Mouse (Mus musculus) stomach, embryonic 14.5 days (tissue): ENCODE results near the gene Elane. TPM values are rescaled to one million over a fixed set of nuclear protein-coding genes. Genes with fewer than 3 reads are reported as not detected.
A peak's percentile ranks its signal among the peaks of the same experiment; 100 is the strongest.

ENCODE experiments used
- ATAC-seq: fragments of 200-750 bp; cut with Nextera tagmentation; 2 replicates; pipeline ENCODE4 v1.8.0; 2017; ENCODE audit warnings: low read depth, moderate TSS enrichment; ENCODE audit not compliant: insufficient number of reproducible peaks, insufficient read depth, low FRiP score
- H3K27ac ChIP-seq: fragments of 300-500 bp; sonication (generic); 2 replicates; pipeline ENCODE4 v1.5.1; 2014; ENCODE audit warnings: mild to moderate bottlenecking, low read length, moderate library complexity, mixed read lengths
- H3K27me3 ChIP-seq: fragments of 300-500 bp; sonication (generic); 2 replicates; pipeline ENCODE4 v1.6.1; 2014; ENCODE audit warnings: low read length, control low read depth, mixed read lengths; ENCODE audit not compliant: control insufficient read depth, insufficient read depth
- H3K36me3 ChIP-seq: fragments of 300-500 bp; sonication (generic); 2 replicates; pipeline ENCODE4 v1.6.1; 2014; ENCODE audit warnings: mild to moderate bottlenecking, control low read depth, low read length, moderate library complexity, mixed read lengths; ENCODE audit not compliant: control insufficient read depth, insufficient read depth
- H3K4me1 ChIP-seq: fragments of 300-500 bp; sonication (generic); 2 replicates; pipeline ENCODE4 v1.6.1; 2014; ENCODE audit warnings: low read length, control low read depth, mixed read lengths; ENCODE audit not compliant: control insufficient read depth, insufficient read depth
- H3K4me2 ChIP-seq: fragments of 300-500 bp; sonication (generic); replicated peaks from 2 replicates; pipeline ENCODE4 v1.6.1; 2014; ENCODE audit warnings: low read depth, low read length, control low read depth
- H3K4me3 ChIP-seq: fragments of 300-500 bp; sonication (generic); 2 replicates; pipeline ENCODE4 v1.5.1; 2014; ENCODE audit warnings: low read depth, low read length, control low read depth
- H3K9ac ChIP-seq: fragments of 300-500 bp; sonication (generic); replicated peaks from 2 replicates; pipeline ENCODE4 v1.6.1; 2014; ENCODE audit warnings: low read depth, mild to moderate bottlenecking, control low read depth, low read length, moderate library complexity, mixed read lengths
- H3K9me3 ChIP-seq: fragments of 300-500 bp; sonication (generic); 2 replicates; pipeline ENCODE4 v1.6.1; 2016; ENCODE audit warnings: low read depth, low read length, control low read depth; ENCODE audit not compliant: control insufficient read depth
- whole genome bisulfite sequencing: fragments of 180-500 bp; shearing (Covaris S2); extraction: QIAGEN DNeasy Blood & Tissue Kit; methylation state at CpG from one replicate; pipeline ENCODE4 v1.1.7; 2014; 5-methylcytosine and 5-hydroxymethylcytosine counted together
- polyA plus RNA-seq: library from polyadenylated mRNA; unstranded; fragments of >200 nt; fragmentation: Nextera tagmentation; extraction: Ambion mirVana; gene quantifications from 2 replicates; pipeline ENCODE4 v1.2.1, GENCODE M21; 2014

Elane gene
- 0.88 and 3.3 TPM in 2 replicates for polyA plus RNA-seq

DNA sequence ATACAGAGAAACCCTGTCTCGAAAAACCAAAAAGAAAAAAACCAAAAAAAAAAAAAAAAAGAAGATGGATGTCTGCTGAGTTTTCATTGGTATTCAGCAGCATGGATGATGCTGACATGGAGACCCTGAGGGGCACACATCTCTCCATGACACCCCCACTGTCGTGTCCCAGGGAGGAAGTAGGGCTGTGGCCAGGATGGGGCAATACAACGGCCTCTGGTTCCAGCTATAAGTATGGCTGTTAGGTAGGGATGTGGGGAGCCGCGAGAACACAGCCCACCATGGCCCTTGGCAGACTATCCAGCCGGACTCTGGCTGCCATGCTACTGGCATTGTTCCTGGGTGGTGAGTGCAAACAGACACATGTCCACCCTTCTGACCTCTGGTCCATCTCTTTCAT, at the start of gene Elane:
Gene Elane, plus strand, starts transcription at position 194 of the 400 bp plus-strand sequence.
- Histone ChIP-seq H3K4me2 (no peak within 1 kb of the TSS), H3K27ac (no peak within 1 kb of the TSS), H3K9me3 (no peaks in the 10 kb centered on the region), H3K9ac (no peak within 1 kb of the TSS), H3K27me3 (no peaks in the 10 kb centered on the region), H3K36me3 (no peaks in the 10 kb centered on the region), H3K4me3 (no peak within 1 kb of the TSS), H3K4me1 (peaks cover 12% of the 10 kb centered on the region)
- 82% methylated on average over 6 of the region's 6 CpGs for WGBS
- ATAC-seq, result no peak

GRCm38 (mm10) chr10:79836918-79837317, 49.1 kb upstream of the Elane start:
- no peak overlapping the region for H3K4me2 ChIP-seq
- ATAC-seq, result no peak
- 94% methylated on average over 3 of the region's 3 CpGs for WGBS
- H3K4me1 ChIP-seq, result peaks cover 12% of the 10 kb centered on the region; the same call in 1 of the 2 replicates
- H3K36me3 ChIP-seq, result no peaks in the 10 kb centered on the region
- H3K9ac ChIP-seq, result no peak overlapping the region
- no peaks in the 10 kb centered on the region for H3K27me3 ChIP-seq
- H3K27ac ChIP-seq, result no peak overlapping the region
- H3K9me3 ChIP-seq, result no peaks in the 10 kb centered on the region
- no peak overlapping the region for H3K4me3 ChIP-seq

DNA sequence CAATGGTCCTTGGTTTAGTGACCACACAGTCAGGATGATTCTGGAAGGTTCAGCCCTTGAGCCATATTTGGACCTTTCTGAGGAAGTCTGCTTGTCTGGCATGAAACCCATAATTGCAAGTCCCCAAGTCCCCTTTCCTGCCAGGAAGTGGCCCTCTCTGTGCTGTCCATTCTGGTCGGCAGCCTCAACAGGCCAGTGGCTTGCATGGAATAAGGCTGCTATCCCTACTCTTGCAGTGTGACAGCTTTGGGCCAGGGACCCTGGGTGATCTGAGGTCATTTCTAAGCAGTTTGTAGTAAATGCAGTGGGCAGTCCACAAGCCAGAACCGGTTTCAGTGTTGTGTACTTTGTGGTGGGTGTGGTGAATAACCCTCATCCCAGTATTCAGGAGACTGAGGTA, 47.9 kb upstream of the Elane start:
- Histone ChIP-seq H3K4me2 (no peak overlapping the region), H3K4me3 (no peak overlapping the region), H3K27ac (no peak overlapping the region), H3K4me1 (peaks cover 20% of the 10 kb centered on the region; the same call in 1 of the 2 replicates), H3K36me3 (no peaks in the 10 kb centered on the region), H3K9ac (no peak overlapping the region), H3K9me3 (no peaks in the 10 kb centered on the region), H3K27me3 (no peaks in the 10 kb centered on the region)
- 51% methylated on average over 2 of the region's 2 CpGs for WGBS
- no peak for ATAC-seq

DNA sequence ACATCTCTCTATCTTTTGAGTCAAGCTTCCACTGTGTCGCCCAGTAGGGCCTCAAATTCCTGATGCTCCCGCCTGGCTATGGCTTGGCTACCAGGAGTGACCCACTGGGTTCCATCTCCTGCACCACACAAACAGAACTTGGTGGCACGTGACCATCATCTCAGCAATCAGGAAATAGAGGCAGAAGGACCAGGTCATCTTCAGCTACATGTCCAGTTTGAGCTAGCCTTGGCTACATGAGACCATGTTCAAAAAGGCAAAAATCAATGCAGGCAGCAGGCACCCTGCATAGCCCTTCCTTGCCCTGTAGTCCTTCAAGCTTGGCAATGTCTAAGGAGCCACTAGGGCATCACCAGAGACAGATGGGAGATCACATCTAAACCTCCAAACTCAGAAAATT, 46.0 kb upstream of the Elane start:
- 89% methylated on average over 3 of the region's 3 CpGs for WGBS
- 0 out of 2 replicates have a peak overlapping the region, but pooled peaks have one; percentile 30 for H3K4me3 ChIP-seq
- ATAC-seq, result no peak

GRCm38 (mm10) chr10:79840644-79841551, 45.1 kb upstream of the Elane start:
- Histone ChIP-seq H3K27ac (peak overlapping the region; percentile 91), H3K4me2 (peak overlapping the region; percentile 84), H3K9me3 (no peaks in the 10 kb centered on the region), H3K27me3 (no peaks in the 10 kb centered on the region), H3K4me1 (peaks cover 27% of the 10 kb centered on the region; the same call in 1 of the 2 replicates), H3K4me3 (peak overlapping the region; percentile 30), H3K36me3 (no peaks in the 10 kb centered on the region), H3K9ac (no peak overlapping the region)
- ATAC-seq, result peak; percentile 91
- 1% methylated on average over 24 of the region's 24 CpGs for WGBS

More for the DNA sequence above, 46.0 kb upstream of the Elane start:
- Histone ChIP-seq H3K9ac (no peak overlapping the region), H3K36me3 (no peaks in the 10 kb centered on the region), H3K4me2 (peak overlapping the region; percentile 84; the same call in 1 of the 2 replicates), H3K9me3 (no peaks in the 10 kb centered on the region), H3K4me1 (peaks cover 27% of the 10 kb centered on the region; the same call in 1 of the 2 replicates), H3K27ac (peak overlapping the region; percentile 91), H3K27me3 (no peaks in the 10 kb centered on the region)

- Histone ChIP-seq H3K4me2 (no peak overlapping the region), H3K27me3 (no peaks in the 10 kb centered on the region), H3K36me3 (no peaks in the 10 kb centered on the region), H3K9me3 (no peaks in the 10 kb centered on the region), H3K4me3 (no peak overlapping the region), H3K27ac (no peak overlapping the region), H3K9ac (no peak overlapping the region), H3K4me1 (peaks cover 27% of the 10 kb centered on the region; the same call in 1 of the 2 replicates)
- no peak for ATAC-seq
- WGBS, result 72% methylated on average over 3 of the region's 3 CpGs
Measured at GRCm38 (mm10) chr10:79842322-79842721, 43.7 kb upstream of the Elane start.

DNA sequence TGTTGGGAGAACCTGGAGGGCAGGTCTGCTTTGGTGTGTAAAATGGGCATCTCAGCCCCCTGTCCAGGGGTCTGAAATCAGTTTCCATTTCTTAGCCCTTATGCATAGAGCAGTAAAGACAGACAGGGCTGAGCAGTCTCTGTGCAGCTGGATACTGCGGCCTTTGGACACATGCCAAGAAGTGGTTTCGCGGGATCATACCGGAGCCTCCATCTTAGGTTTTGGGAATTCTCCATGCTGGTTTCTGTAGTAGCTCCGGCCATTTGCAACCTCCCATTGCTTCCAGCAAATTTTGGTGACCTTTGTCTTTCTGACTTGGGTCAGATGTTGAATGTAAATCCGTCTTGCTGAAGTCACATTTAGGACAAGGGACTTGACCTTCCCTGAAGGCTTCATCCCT, 42.6 kb upstream of the Elane start:
- H3K9me3 ChIP-seq, result no peaks in the 10 kb centered on the region
- no peaks in the 10 kb centered on the region for H3K27me3 ChIP-seq
- no peaks in the 10 kb centered on the region for H3K36me3 ChIP-seq
- H3K9ac ChIP-seq, result no peak overlapping the region
- H3K27ac ChIP-seq, result no peak overlapping the region; the same call in 1 of the 2 replicates
- no peak for ATAC-seq
- 50% methylated on average over 6 of the region's 6 CpGs for WGBS
- no peak overlapping the region for H3K4me2 ChIP-seq
- H3K4me3 ChIP-seq, result no peak overlapping the region
- H3K4me1 ChIP-seq, result peaks cover 27% of the 10 kb centered on the region; the same call in 1 of the 2 replicates

DNA sequence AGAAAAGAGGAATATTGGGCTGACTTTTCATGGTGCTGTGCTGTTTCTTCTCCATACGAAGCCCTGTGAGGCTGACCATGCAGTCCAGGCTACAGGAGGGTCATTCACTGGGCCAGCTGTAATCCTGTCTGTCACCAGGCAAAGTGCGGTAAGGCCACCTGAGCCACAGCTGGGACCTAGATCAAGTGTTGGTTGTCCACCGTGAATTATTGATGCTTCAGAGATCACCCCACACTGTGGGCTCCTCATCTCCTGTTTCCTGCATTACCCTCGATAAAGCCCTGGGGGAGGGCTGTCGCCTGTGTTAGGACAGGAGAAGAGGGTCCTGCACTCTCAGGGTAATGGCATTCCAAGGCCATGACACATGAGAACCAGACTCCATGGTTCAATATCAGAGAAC, 39.5 kb upstream of the Elane start:
- no peak overlapping the region for H3K4me2 ChIP-seq
- H3K9me3 ChIP-seq, result no peaks in the 10 kb centered on the region
- no peak overlapping the region for H3K4me3 ChIP-seq
- no peaks in the 10 kb centered on the region for H3K27me3 ChIP-seq
- H3K4me1 ChIP-seq, result peaks cover 22% of the 10 kb centered on the region
- H3K27ac ChIP-seq, result no peak overlapping the region
- no peak for ATAC-seq
- H3K9ac ChIP-seq, result no peak overlapping the region
- 56% methylated on average over 5 of the region's 5 CpGs for WGBS
- no peaks in the 10 kb centered on the region for H3K36me3 ChIP-seq
